Mouse (Mus musculus) C2C12 (cell line): Measurements from ENCODE around the gene Plekhm1. TPM values are rescaled to one million over a fixed set of nuclear protein-coding genes. Genes with fewer than 3 reads are reported as not detected.

ENCODE experiments used
- H3K27me3 ChIP-seq: one replicate; pipeline ENCODE4 v1.6.1; 2011; ENCODE audit not compliant: control insufficient read depth, insufficient read depth, insufficient read length
- H3K36me3 ChIP-seq: one replicate; pipeline ENCODE4 v1.6.1; 2011; ENCODE audit not compliant: control insufficient read depth, insufficient read depth
- H3K4me3 ChIP-seq: one replicate; pipeline ENCODE4 v1.5.1; 2011; ENCODE audit warnings: mild to moderate bottlenecking, control low read depth; ENCODE audit not compliant: poor library complexity, insufficient read depth, severe bottlenecking
- H3K79me2 ChIP-seq: one replicate; pipeline ENCODE4 v1.6.1; 2011; ENCODE audit not compliant: control insufficient read depth, insufficient read depth
- H3K79me3 ChIP-seq: one replicate; pipeline ENCODE4 v1.6.1; 2011; ENCODE audit warnings: low read depth, control low read depth
- H3ac ChIP-seq: one replicate; pipeline ENCODE3; 2011; ENCODE audit warnings: low read depth; ENCODE audit not compliant: control insufficient read depth, insufficient read length
- CEBPB ChIP-seq: IDR thresholded peaks from one replicate; pipeline ENCODE4 v1.6.1; 2011; ENCODE audit warnings: low read depth, mild to moderate bottlenecking, control low read depth, moderate library complexity
- CTCF ChIP-seq: IDR thresholded peaks from one replicate; pipeline ENCODE4 v1.5.1; 2011; ENCODE audit not compliant: control insufficient read depth, insufficient read depth, insufficient read length
- FOSL1 ChIP-seq: IDR thresholded peaks from one replicate; pipeline ENCODE4 v1.8.0; 2011; ENCODE audit warnings: mild to moderate bottlenecking, low read length; ENCODE audit not compliant: poor library complexity, insufficient read depth, severe bottlenecking
- MAX ChIP-seq: IDR thresholded peaks from one replicate; pipeline ENCODE4 v1.6.1; 2011; ENCODE audit warnings: mild to moderate bottlenecking, control low read depth
- MYOD1 ChIP-seq: IDR thresholded peaks from one replicate; pipeline ENCODE4 v1.6.1; 2011; ENCODE audit warnings: low read depth; ENCODE audit not compliant: control insufficient read depth, insufficient read length
- MYOG ChIP-seq: IDR thresholded peaks from one replicate; pipeline ENCODE4 v1.6.1; 2011; ENCODE audit not compliant: control insufficient read depth, insufficient read length; ENCODE audit errors: extremely low read depth
- USF1 ChIP-seq: IDR thresholded peaks from one replicate; pipeline ENCODE4 v1.6.1; 2011; ENCODE audit warnings: low read depth, mild to moderate bottlenecking, control low read depth, moderate library complexity
- polyA plus RNA-seq: library from polyadenylated mRNA; unstranded; fragments of >200 nt; fragmentation: generic; extraction: Trizol; gene quantifications from one replicate; pipeline ENCODE4 v1.2.1, GENCODE M21; 2012; ENCODE audit warnings: missing spikeins

The Plekhm1 gene
- polyA plus RNA-seq, 1 experiment = 7.1 TPM

DNA sequence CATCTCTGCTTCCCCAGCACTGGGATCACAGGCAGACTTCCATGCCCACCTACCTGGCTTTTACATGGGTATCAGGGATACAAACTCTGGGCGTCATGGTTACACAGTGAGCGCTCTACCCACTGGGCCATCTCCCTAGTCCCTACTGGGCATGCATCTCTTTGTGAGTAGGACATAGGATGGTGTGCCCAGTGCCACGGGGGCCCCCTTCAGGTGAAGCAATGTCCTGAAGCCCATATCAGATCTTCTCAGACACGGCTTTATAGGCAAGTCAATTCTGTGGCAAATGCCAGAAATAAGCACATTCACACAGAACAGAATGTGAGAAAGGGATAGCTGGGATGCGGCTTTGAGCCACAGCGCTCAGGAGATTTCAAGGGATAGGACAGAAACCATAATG lies 69.4 kb downstream of the Plekhm1 start:
- no peak for TF ChIP-seq CTCF
- TF ChIP-seq MYOG = no peak
- TF ChIP-seq FOSL1 = no peak
- no peak for TF ChIP-seq MYOD1
- Histone ChIP-seq H3K27me3 (no peaks in the 10 kb centered on the region), H3ac (no peak overlapping the region), H3K4me3 (no peak overlapping the region), H3K36me3 (no peaks in the 10 kb centered on the region), H3K79me2 (no peaks in the 10 kb centered on the region), H3K79me3 (no peaks in the 10 kb centered on the region)

- Histone ChIP-seq H3K79me2 (no peaks in the 10 kb centered on the region), H3K36me3 (no peaks in the 10 kb centered on the region), H3K4me3 (no peak overlapping the region), H3K79me3 (no peaks in the 10 kb centered on the region), H3K27me3 (no peaks in the 10 kb centered on the region), H3ac (no peak overlapping the region)
- TF ChIP-seq CTCF (no peak), MAX (no peak), CEBPB (no peak), MYOG (no peak), FOSL1 (no peak), USF1 (no peak), MYOD1 (no peak)
Observed at GRCm38 (mm10) chr11:103340677-103341076, 71.8 kb downstream of the Plekhm1 start.

DNA sequence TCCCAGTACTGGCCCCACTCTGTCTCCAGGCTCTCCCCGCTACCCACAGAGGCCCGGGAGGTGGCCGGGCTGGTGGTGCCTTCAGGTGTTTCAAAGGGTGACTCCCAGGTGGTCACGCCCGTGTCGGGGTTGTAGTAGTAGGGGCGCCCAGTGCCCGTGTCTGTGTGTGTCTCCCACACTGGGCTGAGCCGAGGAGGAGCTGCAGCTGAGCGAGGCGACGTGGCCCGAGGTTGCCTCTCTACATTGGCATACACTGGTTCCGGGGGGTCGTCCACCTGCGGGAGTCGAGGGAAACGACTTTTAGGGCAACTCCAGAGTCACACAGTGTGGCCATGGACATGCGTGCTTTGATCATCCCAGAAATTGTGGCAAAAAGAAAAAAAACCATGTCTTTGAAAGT lies 72.4 kb downstream of the Plekhm1 start:
- TF ChIP-seq MYOG = no peak
- no peak for TF ChIP-seq CEBPB
- no peak for TF ChIP-seq CTCF
- TF ChIP-seq USF1 = no peak
- no peak for TF ChIP-seq MYOD1
- TF ChIP-seq MAX = no peak
- no peak for TF ChIP-seq FOSL1
- Histone ChIP-seq H3K4me3 (no peak overlapping the region), H3K79me2 (no peaks in the 10 kb centered on the region), H3ac (no peak overlapping the region), H3K36me3 (no peaks in the 10 kb centered on the region), H3K27me3 (no peaks in the 10 kb centered on the region), H3K79me3 (no peaks in the 10 kb centered on the region)

DNA sequence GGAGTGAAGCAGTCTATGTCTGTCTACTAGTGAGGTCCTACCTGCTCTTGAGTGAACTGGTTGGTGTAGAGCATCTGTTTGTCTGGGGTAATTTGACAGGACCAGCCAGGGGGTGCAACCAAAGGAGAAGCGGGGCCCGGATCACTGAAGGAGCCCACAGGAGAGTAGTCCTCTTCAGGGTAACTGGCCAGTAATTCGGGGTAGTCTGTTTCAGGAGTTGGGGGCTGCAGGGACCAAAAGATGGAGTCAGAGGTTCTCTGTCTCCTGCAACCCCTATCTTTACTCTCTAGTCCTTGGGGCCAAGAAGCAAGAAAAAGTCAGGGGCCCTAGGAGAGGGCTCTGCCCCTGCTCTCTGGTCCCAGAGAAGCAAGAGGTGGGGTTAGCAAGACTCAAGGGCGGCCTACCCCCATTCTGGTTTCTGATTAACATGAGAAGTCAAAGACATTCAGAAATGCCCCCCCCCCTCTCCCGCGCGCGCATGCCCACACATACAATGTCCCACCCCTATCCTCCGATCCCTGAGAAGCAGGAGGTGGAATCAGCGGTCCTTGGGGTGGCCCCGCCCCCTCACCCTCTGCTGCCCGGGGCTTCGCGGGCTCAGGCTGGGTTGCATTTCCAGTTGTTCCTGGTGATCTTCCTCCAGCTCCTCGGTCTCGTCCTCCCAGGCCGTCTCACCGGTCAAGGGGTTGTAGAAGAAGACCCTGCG lies 72.9 kb downstream of the Plekhm1 start:
- H3K79me3 ChIP-seq = no peaks in the 10 kb centered on the region

GRCm38 (mm10) chr11:103338671-103339070 lies 73.8 kb downstream of the Plekhm1 start:
- Histone ChIP-seq H3K27me3 (no peaks in the 10 kb centered on the region), H3K4me3 (no peak overlapping the region), H3K36me3 (no peaks in the 10 kb centered on the region), H3K79me3 (no peaks in the 10 kb centered on the region), H3K79me2 (no peaks in the 10 kb centered on the region), H3ac (no peak overlapping the region)
- TF ChIP-seq MYOD1 = no peak
- no peak for TF ChIP-seq CTCF
- no peak for TF ChIP-seq CEBPB
- no peak for TF ChIP-seq FOSL1
- TF ChIP-seq USF1 = no peak

More for the DNA sequence above, 72.9 kb downstream of the Plekhm1 start:
- Histone ChIP-seq H3K27me3 (no peaks in the 10 kb centered on the region), H3K4me3 (no peak overlapping the region), H3ac (no peak overlapping the region), H3K79me2 (no peaks in the 10 kb centered on the region), H3K36me3 (no peaks in the 10 kb centered on the region)
- no peak for TF ChIP-seq MYOD1
- TF ChIP-seq MYOG = no peak
- TF ChIP-seq FOSL1 = no peak
- TF ChIP-seq CTCF = no peak
- no peak for TF ChIP-seq USF1
- no peak for TF ChIP-seq MAX
- TF ChIP-seq CEBPB = no peak

- no peak overlapping the region for H3K4me3 ChIP-seq
Observed at GRCm38 (mm10) chr11:103338119-103338518, 74.4 kb downstream of the Plekhm1 start.

More at GRCm38 (mm10) chr11:103338119-103338518, 74.4 kb downstream of the Plekhm1 start:
- no peak overlapping the region for H3ac ChIP-seq
- no peaks in the 10 kb centered on the region for H3K36me3 ChIP-seq
- TF ChIP-seq FOSL1 (no peak), USF1 (no peak), CTCF (no peak), MYOD1 (no peak), CEBPB (no peak), MYOG (no peak), MAX (no peak)
- no peaks in the 10 kb centered on the region for H3K79me3 ChIP-seq
- H3K79me2 ChIP-seq = no peaks in the 10 kb centered on the region
- no peaks in the 10 kb centered on the region for H3K27me3 ChIP-seq
